Mouse (Mus musculus): ENCODE measurements around the gene Tspan4.

GRCm38 (mm10) chr7:141447110-141447991 is 27.7 kb upstream of the Tspan4 start, which contains the start of gene Rplp2:
- TF ChIP-seq CTCF (IDR thresholded peaks at IDR 0.05) (peak; percentile 20; the same call in 1 of the 2 replicates), EP300 (IDR thresholded peaks at IDR 0.05) (peak; percentile 70)

All from lung, postnatal 0 days (tissue).